Comparison of ENCODE assay signal across 7 mouse cellular contexts in genomic region chr2:32757056-32757845, GRCm38 (mm10). TPM values are rescaled to one million over a fixed set of nuclear protein-coding genes. Genes with fewer than 3 reads are reported as not detected.
DNase-seq lines count a peak whose midpoint lies in the region; ATAC-seq lines count a peak whose summit lies in the region.

Gene Tor2a (plus strand): TSS chr2:32757234.

- peak within 1 kb of the TSS; percentile 86 for H3K27ac ChIP-seq in embryonic facial prominence, embryonic 12.5 days
- H3K27ac ChIP-seq in limb, embryonic 11.5 days (replicated peaks; ENCODE audit: low read depth, low read length), result 0 out of 2 replicates have a peak within 1 kb of the TSS, but pooled peaks have one; percentile 23
- H3K27ac ChIP-seq in midbrain, embryonic 14.5 days (replicated peaks; ENCODE audit: low read depth, low read length), result peak within 1 kb of the TSS; percentile 90

- no peaks in the 10 kb centered on the region for H3K9me3 ChIP-seq in embryonic facial prominence, embryonic 12.5 days
- no peaks in the 10 kb centered on the region for H3K9me3 ChIP-seq in limb, embryonic 11.5 days (ENCODE audit: control insufficient read depth, low read length)
- no peaks in the 10 kb centered on the region for H3K9me3 ChIP-seq in midbrain, embryonic 14.5 days (ENCODE audit: control insufficient read depth, low read length)

- H3K4me2 ChIP-seq in embryonic facial prominence, embryonic 12.5 days (replicated peaks), result peak within 1 kb of the TSS; percentile 53
- H3K4me2 ChIP-seq in limb, embryonic 11.5 days (ENCODE audit: low read depth, severe bottlenecking), result peak within 1 kb of the TSS; percentile 44
- peak within 1 kb of the TSS; percentile 56 for H3K4me2 ChIP-seq in midbrain, embryonic 14.5 days (ENCODE audit: low read length)

- peaks cover 8% of the 10 kb centered on the region for H3K4me1 ChIP-seq in embryonic facial prominence, embryonic 12.5 days
- H3K4me1 ChIP-seq in limb, embryonic 11.5 days (ENCODE audit: control insufficient read depth, insufficient read depth, low read length), result 0 out of 2 replicates have a peak, but pooled peaks cover 4% of the 10 kb centered on the region
- peaks cover 12% of the 10 kb centered on the region for H3K4me1 ChIP-seq in midbrain, embryonic 14.5 days (ENCODE audit: control insufficient read depth, insufficient read depth, low read length)

- no peaks in the 10 kb centered on the region for H3K27me3 ChIP-seq in embryonic facial prominence, embryonic 12.5 days
- no peaks in the 10 kb centered on the region for H3K27me3 ChIP-seq in limb, embryonic 11.5 days (ENCODE audit: control insufficient read depth, insufficient read depth, low read length)
- H3K27me3 ChIP-seq in midbrain, embryonic 14.5 days (ENCODE audit: control insufficient read depth, insufficient read depth, low read length), result no peaks in the 10 kb centered on the region

- peak; percentile 86 for ATAC-seq in embryonic facial prominence, embryonic 12.5 days (ENCODE audit: insufficient number of reproducible peaks, insufficient read depth, low FRiP score, low TSS enrichment)
- ATAC-seq in limb, embryonic 11.5 days (ENCODE audit: insufficient number of reproducible peaks, low FRiP score, low TSS enrichment, low read depth), result peak; percentile 90
- ATAC-seq in midbrain, embryonic 14.5 days (ENCODE audit: low FRiP score, low TSS enrichment), result peak; percentile 94

- H3K9ac ChIP-seq in embryonic facial prominence, embryonic 12.5 days, result peak within 1 kb of the TSS; percentile 84
- peak within 1 kb of the TSS; percentile 73 for H3K9ac ChIP-seq in limb, embryonic 11.5 days (ENCODE audit: low read length)
- peak within 1 kb of the TSS; percentile 80 for H3K9ac ChIP-seq in midbrain, embryonic 14.5 days (replicated peaks; ENCODE audit: low read length)

- peaks cover 30% of the 10 kb centered on the region for H3K36me3 ChIP-seq in embryonic facial prominence, embryonic 12.5 days
- H3K36me3 ChIP-seq in limb, embryonic 11.5 days (ENCODE audit: control insufficient read depth, insufficient read depth, low read length), result peaks cover 7% of the 10 kb centered on the region; the same call in 1 of the 2 replicates
- H3K36me3 ChIP-seq in midbrain, embryonic 14.5 days (ENCODE audit: control insufficient read depth, insufficient read depth, low read length), result peaks cover 55% of the 10 kb centered on the region

- under 1% methylated on average over 66 of the region's 66 CpGs for WGBS in embryonic facial prominence, embryonic 12.5 days
- under 1% methylated on average over 66 of the region's 66 CpGs for WGBS in limb, embryonic 11.5 days
- WGBS in midbrain, embryonic 14.5 days, result under 1% methylated on average over 66 of the region's 66 CpGs

- peak within 1 kb of the TSS; percentile 69 for H3K4me3 ChIP-seq in embryonic facial prominence, embryonic 12.5 days
- peak within 1 kb of the TSS; percentile 56 for H3K4me3 ChIP-seq in limb, embryonic 11.5 days (ENCODE audit: low read depth, low read length)
- H3K4me3 ChIP-seq in midbrain, embryonic 14.5 days (replicated peaks; ENCODE audit: low read depth, low read length), result peak within 1 kb of the TSS; percentile 73

- peak; percentile 95 for DNase-seq in adrenal gland, postnatal 25 days
- DNase-seq in heart, adult 11 months, result peak; percentile 100
- DNase-seq in kidney, adult 18-20 months, result peak; percentile 94
- peak; percentile 98 for DNase-seq in limb, embryonic 11.5 days (ENCODE audit: low spot score)
- peak; percentile 99 for DNase-seq in midbrain, embryonic 14.5 days
- peak; percentile 94 to 95 for DNase-seq in spleen, adult 18-20 months

RNA-seq across cellular contexts. Expression of gene Tor2a, which starts in this region (rescaled TPM):
- 24.7 and 30.8 TPM in 2 replicates for total RNA-seq in adrenal gland, postnatal 25 days (2021)
- polyA plus RNA-seq in embryonic facial prominence, embryonic 12.5 days (2016; fragmentation: Nextera tagmentation; extraction: Ambion mirVana), result 61.5 and 67.0 TPM in 2 replicates
- 58.5 and 60.2 TPM in 2 replicates for polyA plus RNA-seq in limb, embryonic 11.5 days (2014; fragmentation: Nextera tagmentation; extraction: Ambion mirVana)
- polyA plus RNA-seq in midbrain, embryonic 14.5 days (2014; fragmentation: Nextera tagmentation; extraction: Ambion mirVana), result 50.5 and 51.1 TPM in 2 replicates

Comparison
In these comparisons a context has a peak if more than half of its experiments do, and no peak if none do; other contexts are left out.
1. Peak in every context shown above with its lines: DNase-seq, ATAC-seq, H3K4me3 ChIP-seq and H3K27ac ChIP-seq.
2. H3K27ac ChIP-seq: peak in every context shown above with its lines; median percentile 90 in midbrain, embryonic 14.5 days; 86 in embryonic facial prominence, embryonic 12.5 days; 23 in limb, embryonic 11.5 days.